Mouse (Mus musculus) lung, postnatal 4 days (tissue): ENCODE measurements around the gene Alg9.

Experiments used
- DNase-seq, 2 experiments: peaks; one replicate each; pipeline ENCODE4 v3.0.0; 2021

Gene Alg9

DNA sequence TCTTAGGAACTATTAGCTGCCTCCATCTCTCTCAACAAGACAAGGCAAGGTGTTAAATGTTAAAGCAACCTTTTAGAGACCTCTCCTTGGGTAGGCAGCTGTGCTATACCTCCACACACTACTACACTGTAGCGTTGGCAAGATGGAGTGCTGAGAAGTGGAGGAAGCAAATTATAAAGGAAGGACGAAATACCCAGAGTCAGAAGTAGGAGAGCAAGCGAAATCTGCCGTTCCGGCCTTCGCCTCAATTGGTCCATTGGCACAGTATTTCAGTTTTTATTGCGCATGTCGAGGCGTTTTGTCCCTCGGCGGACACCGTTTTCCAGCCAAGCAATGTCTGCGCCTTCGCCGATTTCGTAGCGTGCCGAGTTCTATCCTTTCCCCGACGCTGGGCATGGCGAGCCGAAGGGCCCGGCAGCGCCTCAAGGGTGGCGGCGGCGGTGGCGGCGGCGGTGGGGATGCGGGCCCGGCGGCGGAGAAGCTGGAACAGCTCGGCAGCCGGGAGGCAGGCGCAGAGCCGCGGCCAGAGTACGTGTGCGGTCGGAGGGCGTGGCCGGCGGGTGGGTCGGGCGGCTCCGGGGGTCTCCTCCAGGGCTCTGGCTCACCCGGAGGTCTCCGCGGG is at the start of gene Alg9, which contains the start of gene 1110032A03Rik:
Gene Alg9, plus strand, starts transcription at position 29 of the 622 bp plus-strand sequence.
Gene 1110032A03Rik, minus strand, starts transcription at position 530 of the 622 bp plus-strand sequence.
- DNase-seq: peak; percentile 91 to 93

DNA sequence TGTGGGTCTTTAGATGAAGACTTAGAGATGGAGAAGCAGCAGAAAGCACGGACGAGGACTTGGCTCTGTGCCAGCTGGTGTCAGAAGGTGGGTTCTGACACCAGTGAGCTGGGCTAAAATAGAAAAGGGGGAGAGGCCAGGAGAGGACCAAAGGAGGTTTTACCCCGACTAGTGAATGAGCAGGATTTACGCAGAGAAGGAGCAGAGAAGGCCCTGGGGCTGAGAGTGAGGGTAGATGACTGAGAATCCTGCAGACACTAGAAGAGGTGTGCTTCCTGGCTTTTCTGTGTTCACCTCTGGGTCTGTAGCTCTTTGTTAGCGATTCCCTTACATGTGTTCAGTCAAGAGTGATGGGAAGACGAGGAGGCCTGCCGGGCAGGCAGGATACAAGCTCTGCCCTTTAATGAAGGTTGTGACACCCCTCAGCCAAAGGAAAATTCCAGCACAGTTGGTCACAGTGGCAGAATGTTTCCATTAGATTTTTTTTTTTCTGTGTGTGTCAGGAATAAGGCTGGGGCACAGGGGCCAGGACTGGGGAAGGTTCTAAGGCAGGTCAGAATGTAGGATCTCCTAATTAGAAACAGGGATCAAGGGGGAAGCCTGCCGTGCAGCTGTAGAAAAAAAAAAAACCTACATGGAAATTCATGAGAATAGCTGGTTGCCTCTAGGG is 48.8 kb upstream of the Alg9 start:
- no peak for DNase-seq

DNA sequence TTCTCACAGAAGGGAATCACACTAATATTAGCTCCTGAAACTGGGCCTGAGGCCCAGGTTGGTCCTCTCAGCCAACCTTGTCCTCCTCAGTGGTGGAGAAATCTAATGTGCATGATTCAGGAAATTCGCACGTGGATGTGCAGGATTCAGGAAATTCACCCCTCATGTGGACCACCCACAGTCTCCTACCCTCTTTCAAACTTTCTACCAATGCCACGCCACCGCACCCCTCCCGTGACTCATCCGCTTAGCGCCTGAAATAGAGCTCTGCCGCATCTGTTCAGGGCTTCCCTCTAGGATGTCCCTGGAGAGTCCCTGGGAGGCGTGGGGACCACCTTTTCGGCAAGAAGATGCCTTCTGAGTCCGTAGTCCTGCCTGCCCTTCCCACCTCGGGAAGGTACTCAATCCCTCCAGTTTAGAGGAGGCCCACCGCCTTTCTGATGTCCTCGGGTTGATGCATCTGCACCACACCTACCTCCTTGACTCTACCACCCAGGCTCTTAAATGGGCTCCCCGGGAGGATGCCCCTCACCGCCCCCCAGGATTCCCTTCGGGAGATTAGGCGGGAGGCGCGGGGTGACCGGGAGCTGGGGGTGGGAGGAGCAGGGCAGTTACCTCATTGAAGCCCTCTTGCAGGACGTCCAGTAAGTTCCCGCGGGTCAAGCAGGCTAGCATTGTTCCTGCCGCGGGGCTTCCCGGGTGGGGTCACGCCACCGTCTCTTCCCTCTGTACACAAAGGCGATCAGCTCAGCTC is 47.5 kb upstream of the Alg9 start:
- no peak for DNase-seq

DNA sequence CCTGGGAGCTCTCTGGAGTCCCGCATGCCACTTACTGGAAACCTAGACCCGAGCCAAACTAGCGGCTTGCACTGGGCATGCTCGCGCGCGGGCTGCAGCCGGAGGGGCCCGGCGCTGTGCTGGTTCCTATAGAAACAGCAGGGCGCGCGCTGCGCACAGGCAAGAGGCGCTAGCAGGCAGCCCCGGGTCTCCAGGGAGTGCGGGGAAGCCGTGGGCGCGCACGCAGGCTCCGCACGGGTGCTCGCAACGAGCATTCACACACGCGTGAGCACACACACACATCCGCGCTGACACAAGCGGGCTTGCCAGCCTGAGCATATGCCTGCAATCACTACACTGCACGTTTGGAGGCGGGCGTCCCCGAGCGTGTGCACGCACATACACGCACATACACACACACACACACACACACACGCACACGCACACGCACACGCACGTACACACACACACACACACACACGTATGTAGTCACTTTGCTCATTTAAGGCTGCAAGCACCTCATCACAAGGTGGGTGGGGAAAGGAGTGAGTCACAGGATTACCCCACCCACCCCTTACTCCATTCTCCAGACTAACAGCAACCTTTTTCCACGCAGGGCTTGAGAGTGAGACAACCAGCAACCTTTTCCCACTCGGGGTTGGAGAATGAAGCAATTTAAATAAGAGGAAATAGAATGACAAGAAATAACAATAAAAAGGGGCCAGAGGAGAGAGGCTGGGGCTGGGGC is 46.7 kb upstream of the Alg9 start:
- peak; percentile 77 to 86 for DNase-seq

DNA sequence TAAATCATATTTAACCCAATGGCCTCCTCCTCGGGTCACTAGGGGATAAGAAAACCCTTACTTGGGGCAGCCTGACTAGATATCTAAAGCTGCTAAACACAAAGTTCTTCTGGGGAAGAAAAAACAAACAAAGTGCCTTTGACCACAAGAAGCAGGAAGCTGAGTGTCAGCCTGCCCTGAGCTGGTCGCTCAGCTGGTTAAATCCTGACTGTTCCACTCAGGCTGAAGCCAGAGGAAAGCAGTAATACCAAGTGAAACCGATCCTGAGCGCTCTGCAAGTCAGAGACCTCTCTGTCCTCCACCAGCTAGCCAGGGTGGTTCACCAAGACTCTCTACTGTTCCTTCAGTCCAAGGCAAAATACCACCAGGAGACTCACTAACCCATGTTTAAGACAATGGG is 45.2 kb upstream of the Alg9 start:
- no peak for DNase-seq

DNA sequence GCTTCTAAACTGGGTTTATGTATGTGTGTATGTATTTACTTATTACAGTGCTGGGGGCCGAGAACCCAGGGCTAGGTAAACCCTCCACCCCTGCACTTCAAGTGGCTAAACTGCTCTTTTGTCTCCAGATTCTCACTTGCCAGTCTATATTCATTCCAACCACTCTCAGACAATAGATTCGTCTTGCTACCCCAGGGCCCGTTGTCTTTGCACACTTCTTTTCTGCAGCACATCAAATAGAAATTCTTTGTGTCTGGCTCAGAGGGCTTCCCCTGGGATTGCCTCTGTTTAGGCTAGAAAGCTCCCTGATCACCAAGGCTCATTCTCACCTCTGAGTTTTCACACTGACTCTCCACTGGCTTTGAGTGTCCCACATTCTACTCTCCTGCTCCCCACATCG is 42.3 kb upstream of the Alg9 start:
- DNase-seq: no peak

DNA sequence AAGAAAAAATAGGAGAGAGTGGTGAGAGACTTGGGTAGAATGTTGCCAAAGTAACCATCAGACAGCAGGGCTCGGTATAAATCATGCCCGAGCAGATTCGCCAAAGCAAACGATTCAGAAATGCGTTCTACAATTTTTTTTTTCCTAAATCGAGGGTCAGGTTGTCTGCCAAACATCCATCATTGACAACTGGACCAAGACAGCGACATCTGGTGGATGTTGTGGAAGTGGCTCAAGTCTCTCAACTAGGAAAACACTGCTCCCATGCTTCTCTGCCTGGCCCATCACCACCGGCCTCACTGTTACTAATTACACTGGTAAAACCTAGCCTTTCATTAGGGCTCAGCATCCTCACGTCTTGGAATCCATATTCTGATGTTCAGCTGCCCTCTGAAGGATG is 39.8 kb upstream of the Alg9 start:
- peak in 1 of 2 experiments; percentile 68 for DNase-seq

DNA sequence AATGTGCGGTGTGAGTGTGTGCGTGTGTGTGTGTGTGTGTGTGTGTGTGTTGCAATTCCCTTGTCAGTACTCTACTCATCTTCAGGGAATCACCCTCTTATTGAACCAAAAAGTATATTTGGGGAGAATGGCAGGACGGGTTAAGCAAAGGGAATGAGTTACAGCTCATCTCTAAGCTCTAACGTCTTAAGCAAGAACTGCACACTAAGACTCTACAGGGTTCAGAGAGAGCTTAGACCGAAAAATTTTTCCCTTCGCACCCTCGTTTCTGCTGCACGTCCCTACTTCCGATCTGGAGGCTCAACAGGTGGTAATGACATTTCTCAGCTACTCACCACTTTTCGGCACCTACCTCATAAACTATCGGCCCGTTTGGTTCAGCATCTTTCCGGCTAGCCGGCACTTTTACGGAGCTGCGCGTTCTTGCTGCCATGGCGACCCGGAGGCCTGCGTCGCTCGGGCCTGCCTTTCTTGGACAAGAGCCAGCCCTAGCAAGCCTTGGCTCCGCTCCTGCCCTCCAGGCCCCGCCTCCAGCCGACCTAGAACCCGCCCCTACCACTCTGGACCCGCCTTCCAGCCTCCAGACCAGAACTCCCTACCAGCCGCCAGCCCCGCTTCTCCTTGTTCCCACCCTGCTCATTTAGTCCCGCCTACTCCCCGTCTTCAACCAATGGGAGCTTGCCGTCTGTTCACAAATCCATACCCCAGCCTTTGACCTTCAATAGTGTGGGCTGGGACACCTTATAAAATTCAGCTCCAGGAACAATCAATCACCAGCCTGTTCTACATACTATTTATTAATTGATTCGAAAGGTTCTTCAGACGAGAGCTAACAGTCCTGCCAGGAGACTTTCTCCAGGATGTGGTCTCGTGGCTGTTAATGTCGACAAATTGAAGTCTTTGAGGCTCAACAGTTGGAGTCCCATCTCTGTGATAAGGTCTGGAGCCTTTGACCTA is 35.6 kb upstream of the Alg9 start, which contains the start of gene Dixdc1:
Gene Dixdc1, minus strand, starts transcription at position 604 of the 957 bp plus-strand sequence.
- DNase-seq: peak; percentile 96 to 97

DNA sequence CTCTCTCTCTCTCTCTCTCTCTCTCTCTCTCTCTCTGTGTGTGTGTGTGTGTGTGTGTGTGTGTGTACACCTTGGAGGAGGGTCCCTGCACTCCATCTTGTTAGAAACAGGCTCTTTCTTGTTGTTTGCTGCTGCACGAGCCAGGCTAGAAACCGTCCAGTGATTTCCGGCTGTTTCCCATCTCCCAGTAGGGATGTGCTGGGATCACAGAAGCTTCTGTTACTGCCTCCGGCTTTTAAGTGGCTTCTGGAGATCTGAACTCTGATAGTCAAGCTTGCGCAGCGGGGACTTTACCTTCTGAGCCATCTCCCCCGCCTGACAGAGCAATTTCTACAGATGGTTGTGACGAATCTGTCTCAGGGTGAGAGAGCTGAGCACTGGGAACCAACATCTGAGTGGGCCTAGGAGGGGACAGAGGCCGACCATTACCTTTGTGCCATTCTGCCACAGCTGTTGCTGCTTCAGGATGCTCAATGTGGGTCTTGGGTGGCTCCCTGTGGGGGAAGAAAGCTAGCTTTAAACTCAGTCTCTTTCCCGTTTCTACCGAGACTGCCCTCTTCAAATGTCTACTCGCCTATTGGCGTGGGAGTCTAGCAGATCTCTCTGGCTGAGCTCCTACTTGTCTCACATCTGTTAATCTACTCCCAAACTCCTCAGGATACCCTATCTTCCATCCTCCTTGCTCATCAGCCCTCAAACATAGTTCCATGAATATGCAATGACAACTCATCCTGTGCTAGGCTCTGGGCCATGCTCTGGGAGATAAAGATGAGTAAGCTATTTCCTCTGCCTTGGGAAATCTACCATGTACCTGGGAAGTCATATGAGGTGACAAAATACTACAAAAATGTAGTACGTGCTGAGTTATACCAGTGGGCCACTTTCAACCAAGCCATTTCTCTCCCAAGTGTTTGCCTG is 33.7 kb upstream of the Alg9 start:
- no peak for DNase-seq

DNA sequence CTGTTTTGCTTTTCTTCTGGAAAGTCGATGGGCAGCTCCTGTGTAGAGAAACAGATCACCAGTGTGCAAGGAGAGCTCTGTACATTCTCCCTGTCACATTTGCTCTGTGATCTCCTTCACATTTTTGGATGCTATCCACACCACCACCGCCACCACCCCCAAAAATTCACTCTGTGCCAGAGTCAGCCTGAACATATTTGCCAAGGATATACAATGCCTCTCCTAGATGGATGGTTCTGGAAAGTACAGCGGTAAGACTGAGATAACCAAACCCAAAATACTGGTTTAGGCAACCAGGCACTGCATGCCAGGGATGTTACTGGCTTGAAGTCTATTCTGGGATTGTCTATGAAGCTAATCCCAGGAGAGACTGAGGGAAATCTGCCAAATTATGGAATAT is 32.6 kb upstream of the Alg9 start:
- DNase-seq: no peak

DNA sequence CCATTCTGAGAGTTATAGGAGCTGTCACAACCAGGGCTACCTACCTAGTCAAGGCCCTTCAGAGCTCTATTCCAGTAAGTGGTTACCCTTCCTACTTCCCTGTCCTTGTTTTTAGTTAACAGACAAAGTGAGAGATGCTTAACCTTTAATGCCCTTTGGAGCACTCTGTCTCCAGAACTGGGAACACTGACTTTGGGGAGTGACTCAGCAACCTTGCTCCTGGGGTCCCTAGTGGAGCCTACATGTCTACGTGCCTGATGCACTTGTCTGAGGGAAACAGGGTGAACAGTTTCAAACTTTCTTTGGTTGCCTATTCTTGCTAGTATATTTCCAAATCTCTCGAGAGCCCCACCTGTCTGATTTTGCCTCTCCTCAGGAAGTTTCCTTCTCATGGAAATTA is 32.1 kb upstream of the Alg9 start:
- DNase-seq: no peak

DNA sequence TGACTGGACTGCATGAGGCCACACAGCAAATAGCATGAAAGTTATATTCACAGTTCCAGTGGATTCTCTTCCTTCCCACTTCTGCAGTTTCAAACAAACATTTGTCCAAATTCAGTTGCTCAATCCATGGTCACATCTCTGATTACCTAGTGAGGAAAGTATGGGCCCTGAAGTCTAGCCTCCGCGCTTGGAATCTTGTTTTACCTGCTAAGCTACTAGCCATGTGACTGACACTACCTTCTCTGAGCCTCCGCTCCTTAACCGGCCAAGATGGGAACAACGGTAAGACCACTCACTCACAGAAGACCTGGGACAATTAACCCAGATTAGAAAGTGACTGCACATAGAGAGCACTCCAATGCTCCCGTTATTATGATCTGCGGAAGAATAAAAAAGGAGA is 29.0 kb upstream of the Alg9 start:
- peak; percentile 38 to 42 for DNase-seq

DNA sequence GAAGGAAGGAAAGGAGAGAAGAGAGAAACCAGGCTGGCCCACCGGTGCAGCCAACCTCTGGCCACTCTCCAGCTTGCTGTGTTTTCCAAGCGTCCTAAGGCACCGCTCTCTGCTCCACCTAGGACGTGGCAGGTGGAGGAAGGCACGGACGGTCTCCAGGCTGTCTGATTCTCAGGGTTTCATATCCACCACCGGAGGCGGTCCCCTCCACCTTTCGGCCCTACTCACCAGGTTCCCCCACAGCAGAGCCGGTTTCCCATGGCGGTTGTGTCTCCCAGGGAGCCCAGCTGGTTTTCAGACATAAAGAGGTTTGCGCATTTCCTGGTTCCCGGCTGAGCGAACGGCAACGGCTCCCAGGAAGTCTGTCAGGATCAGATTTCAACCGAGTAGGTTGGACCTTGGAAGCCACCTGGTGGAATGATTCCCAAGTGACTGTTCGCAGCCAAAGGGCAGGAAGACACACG is 28.6 kb upstream of the Alg9 start, which contains the start of gene 2310030G06Rik:
Gene 2310030G06Rik, minus strand, starts transcription at position 323 of the 464 bp plus-strand sequence.
- peak; percentile 67 to 74 for DNase-seq

DNA sequence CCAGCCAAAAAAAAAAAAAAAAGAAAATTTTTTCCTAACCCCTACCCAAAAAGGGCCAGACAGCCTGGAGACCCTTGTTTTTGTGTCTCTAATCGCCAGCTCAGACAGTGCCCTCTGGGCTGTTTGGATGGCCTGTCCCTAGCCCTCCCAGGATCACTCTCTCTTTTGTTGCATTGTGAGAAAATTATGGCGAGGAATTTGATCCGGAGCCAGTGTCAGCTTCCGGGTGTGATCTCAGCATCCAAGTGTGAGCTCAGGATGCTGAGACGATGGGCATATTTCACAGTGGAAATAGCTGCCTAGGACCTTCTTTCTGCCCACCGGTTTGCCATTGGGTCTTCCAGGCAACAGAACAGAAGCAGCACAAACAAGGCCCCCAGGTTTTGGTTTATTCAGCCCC is 24.1 kb upstream of the Alg9 start:
- no peak for DNase-seq

DNA sequence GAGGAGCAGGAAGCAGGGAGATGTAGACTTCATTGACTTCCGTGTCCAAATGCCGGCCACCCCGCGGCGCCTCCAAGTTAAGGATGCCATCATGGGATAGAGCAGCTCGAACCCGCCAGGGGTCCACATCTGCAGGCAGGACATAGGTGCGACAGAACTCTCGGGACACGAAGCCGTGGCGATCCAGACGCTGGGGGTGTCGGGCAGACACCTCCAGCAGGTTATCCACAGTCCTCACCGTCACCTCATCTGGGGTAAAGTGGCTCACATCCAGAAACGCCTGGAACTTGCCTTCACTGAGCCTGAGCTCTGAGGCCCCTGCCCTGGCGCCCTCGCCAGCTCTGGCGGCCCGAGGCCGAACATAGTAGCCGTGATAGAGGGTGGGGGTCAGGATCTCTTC is 23.5 kb upstream of the Alg9 start, which contains the start of gene Cryab:
Gene Cryab, plus strand, starts transcription at position 3 of the 400 bp plus-strand sequence.
- DNase-seq: peak in 1 of 2 experiments; percentile 29

DNA sequence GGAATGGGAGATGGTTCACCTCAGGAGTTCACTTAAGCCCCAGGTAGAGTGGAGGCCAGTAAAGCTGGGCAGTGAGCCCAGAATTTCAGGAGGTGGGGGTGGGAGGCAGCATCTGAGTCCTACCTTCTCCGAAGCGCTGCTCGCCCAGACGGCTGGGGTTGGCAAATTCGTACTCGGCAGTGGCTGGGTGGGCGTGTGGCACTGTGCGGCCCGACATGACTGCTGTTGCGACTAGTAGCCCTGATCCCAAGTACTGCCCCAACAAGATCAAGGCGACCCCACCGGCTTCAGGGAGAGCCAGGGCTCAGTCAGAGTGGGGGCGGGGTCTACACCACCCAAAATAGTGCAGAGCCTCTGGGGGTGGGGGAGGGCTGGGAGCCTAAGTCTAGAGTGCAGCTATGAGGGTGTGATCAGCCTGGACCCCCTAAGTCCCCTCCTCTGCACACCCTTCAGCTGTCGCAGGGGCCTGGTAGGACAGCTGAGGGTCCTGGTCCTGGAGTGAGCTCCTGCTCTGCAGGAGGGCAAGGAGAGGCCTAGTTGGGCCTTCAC is 22.7 kb upstream of the Alg9 start, which contains the start of gene Hspb2:
Gene Hspb2, minus strand, starts transcription at position 301 of the 549 bp plus-strand sequence.
- peak; percentile 51 to 64 for DNase-seq

DNA sequence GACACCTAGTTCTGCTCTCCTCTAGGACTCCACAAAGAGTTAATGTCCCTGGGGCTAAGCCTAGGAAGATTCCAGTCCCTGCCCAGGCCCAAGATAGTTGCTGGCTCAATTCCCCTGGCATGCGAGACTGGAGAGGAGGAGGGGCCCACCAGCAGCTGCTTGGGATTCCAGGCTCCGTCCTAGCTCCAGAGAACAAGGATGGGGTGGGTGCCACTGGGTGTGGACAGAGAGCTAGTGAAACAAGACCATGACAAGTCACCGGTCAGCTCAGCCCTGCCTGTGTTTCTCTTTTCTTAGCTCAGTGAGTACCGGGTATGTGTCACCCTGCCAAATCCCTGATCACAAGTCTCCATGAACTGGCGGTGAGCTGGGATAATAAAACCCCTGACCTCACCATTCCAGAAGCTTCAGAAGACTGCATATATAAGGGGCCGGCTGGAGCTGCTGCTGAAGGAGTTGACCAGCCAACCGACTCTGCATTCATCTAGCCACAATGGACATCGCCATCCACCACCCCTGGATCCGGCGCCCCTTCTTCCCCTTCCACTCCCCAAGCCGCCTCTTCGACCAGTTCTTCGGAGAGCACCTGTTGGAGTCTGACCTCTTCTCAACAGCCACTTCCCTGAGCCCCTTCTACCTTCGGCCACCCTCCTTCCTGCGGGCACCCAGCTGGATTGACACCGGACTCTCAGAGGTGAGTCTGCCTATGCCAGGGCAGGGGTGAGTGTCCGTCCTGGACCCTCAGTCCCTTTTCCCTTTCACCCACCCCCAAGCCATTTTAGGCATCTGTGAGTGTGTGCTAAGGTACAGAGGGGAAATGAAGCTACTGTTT is 21.8 kb upstream of the Alg9 start:
- peak; percentile 83 to 93 for DNase-seq

DNA sequence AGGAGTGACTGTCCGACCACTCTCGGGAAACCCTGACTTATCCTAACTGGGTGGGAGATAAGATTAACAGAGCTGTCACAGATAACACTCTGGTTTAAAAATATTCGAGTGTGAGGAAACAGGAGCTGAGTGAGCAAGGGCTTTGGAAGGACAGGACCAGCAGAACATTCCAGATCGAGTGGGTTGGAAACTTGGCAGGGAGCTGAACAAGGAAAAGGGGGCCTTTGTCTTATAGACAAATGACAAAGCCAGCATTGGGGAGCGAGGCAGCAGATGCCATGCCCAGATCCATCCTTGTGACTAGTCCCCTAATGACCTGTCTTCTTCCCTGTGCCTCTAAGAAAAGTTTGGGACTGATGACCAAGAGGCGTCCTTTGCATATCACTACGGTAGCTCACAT is 20.9 kb upstream of the Alg9 start:
- no peak for DNase-seq

DNA sequence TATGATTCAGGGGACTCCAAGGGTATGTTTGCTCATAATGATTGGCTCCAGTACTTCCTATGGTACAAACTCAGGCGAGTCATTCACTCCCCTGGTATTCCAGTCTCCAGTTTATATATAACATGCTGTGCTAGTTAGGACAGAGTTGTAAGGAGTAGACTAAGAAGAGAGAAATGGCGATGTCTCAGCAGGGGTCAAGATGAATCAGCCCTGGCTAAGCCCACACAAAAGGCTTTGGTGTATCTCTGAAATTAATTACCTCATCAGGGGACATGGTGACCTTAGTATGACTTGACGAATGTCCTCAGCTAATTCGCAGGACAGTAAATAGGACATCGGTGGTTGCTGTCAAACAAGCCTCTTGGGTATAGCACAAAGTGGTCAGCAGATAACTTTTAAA is 18.1 kb upstream of the Alg9 start:
- no peak for DNase-seq
